Mouse (Mus musculus): ENCODE data around the gene Plxna4. TPM values are rescaled to one million over a fixed set of nuclear protein-coding genes. Genes with fewer than 3 reads are reported as not detected.
A peak's percentile ranks its signal among the peaks of the same experiment; 100 is the strongest.

Plxna4 gene
- polyA plus RNA-seq, 1 experiment from 2014 or later, result 2.5 TPM

- TF ChIP-seq CTCF (IDR thresholded peaks at IDR 0.05) (no peak), EP300 (IDR thresholded peaks at IDR 0.05) (no peak)
- H3K27me3 ChIP-seq (replicated peaks; ENCODE audit: insufficient read depth, low read length), result no peaks in the 10 kb centered on the region
- no peaks in the 10 kb centered on the region for H3K36me3 ChIP-seq (ENCODE audit: insufficient read depth, low read length)
- H3K4me3 ChIP-seq (ENCODE audit: low read depth, low read length), result no peak overlapping the region
- 58% methylated on average over 6 of the region's 6 CpGs for WGBS
- no peak for DNase-seq (ENCODE audit: low spot score)
- no peak overlapping the region for H3K9ac ChIP-seq (replicated peaks; ENCODE audit: low read depth)
- H3K4me2 ChIP-seq (replicated peaks; ENCODE audit: low read depth, low read length), result no peak overlapping the region
- H3K4me1 ChIP-seq (ENCODE audit: insufficient read depth, low read depth, low read length), result no peaks in the 10 kb centered on the region
- no peak for ATAC-seq
- no peaks in the 10 kb centered on the region for H3K9me3 ChIP-seq (ENCODE audit: low read length)
- H3K27ac ChIP-seq (ENCODE audit: low read length), result no peak overlapping the region
These were observed 404.3 kb downstream of the Plxna4 start for GRCm38 (mm10) chr6:32183651-32184185.

DNA sequence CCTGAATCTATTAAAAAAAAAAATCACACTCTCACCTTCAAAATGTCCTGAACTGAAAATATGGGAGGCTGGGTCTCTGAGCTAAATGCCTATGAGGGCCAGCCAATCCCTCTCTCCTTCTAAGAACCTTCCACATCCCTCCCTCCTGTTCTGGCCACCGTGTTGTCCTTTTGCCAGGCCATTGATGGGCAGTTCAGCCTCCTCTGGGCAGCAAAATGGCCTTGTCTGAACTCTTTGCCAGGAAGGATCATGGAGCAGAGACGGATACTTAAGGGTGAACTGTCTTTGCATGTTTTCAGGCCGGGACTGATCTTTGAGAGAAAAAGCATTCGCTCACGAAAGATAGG, 408.0 kb downstream of the Plxna4 start:
- Histone ChIP-seq H3K4me3 (ENCODE audit: low read depth, low read length) (no peak overlapping the region), H3K9me3 (ENCODE audit: low read length) (no peaks in the 10 kb centered on the region), H3K36me3 (ENCODE audit: insufficient read depth, low read length) (no peaks in the 10 kb centered on the region), H3K27me3 (replicated peaks; ENCODE audit: insufficient read depth, low read length) (no peaks in the 10 kb centered on the region), H3K4me2 (replicated peaks; ENCODE audit: low read depth, low read length) (no peak overlapping the region), H3K27ac (ENCODE audit: low read length) (no peak overlapping the region), H3K9ac (replicated peaks; ENCODE audit: low read depth) (no peak overlapping the region), H3K4me1 (ENCODE audit: insufficient read depth, low read depth, low read length) (no peaks in the 10 kb centered on the region)
- ATAC-seq (no peak), DNase-seq (ENCODE audit: low spot score) (peak; percentile 16)
- WGBS, result 79% methylated on average over 5 of the region's 5 CpGs
- TF ChIP-seq EP300 (IDR thresholded peaks at IDR 0.05), result no peak
- TF ChIP-seq CTCF (IDR thresholded peaks at IDR 0.05), result no peak

GRCm38 (mm10) chr6:32179346-32180011, 408.5 kb downstream of the Plxna4 start:
- WGBS, result 92% methylated on average over 2 of the region's 2 CpGs
- Histone ChIP-seq H3K36me3 (ENCODE audit: insufficient read depth, low read length) (no peaks in the 10 kb centered on the region), H3K4me3 (ENCODE audit: low read depth, low read length) (no peak overlapping the region), H3K4me2 (replicated peaks; ENCODE audit: low read depth, low read length) (no peak overlapping the region), H3K9ac (replicated peaks; ENCODE audit: low read depth) (no peak overlapping the region), H3K27me3 (replicated peaks; ENCODE audit: insufficient read depth, low read length) (no peaks in the 10 kb centered on the region), H3K9me3 (ENCODE audit: low read length) (no peaks in the 10 kb centered on the region), H3K27ac (ENCODE audit: low read length) (no peak overlapping the region), H3K4me1 (ENCODE audit: insufficient read depth, low read depth, low read length) (no peaks in the 10 kb centered on the region)
- peak; percentile 72 for DNase-seq (ENCODE audit: low spot score)
- 0 out of 2 replicates have a peak, but pooled peaks have one; percentile 35 for TF ChIP-seq EP300 (IDR thresholded peaks at IDR 0.05)
- TF ChIP-seq CTCF (IDR thresholded peaks at IDR 0.05), result 0 out of 2 replicates have a peak, but pooled peaks have one; percentile 3
- ATAC-seq, result peak; percentile 89

- no peak for DNase-seq (ENCODE audit: low spot score)
- no peak for TF ChIP-seq EP300 (IDR thresholded peaks at IDR 0.05)
- no peak; the same call in 1 of the 2 replicates for TF ChIP-seq CTCF (IDR thresholded peaks at IDR 0.05)
- no peak overlapping the region for H3K4me3 ChIP-seq (ENCODE audit: low read depth, low read length)
- H3K4me2 ChIP-seq (replicated peaks; ENCODE audit: low read depth, low read length), result no peak overlapping the region
- 73% methylated on average over 3 of the region's 3 CpGs for WGBS
- no peak for ATAC-seq
- H3K9me3 ChIP-seq (ENCODE audit: low read length), result no peaks in the 10 kb centered on the region
- no peak overlapping the region for H3K9ac ChIP-seq (replicated peaks; ENCODE audit: low read depth)
- H3K36me3 ChIP-seq (ENCODE audit: insufficient read depth, low read length), result no peaks in the 10 kb centered on the region
- H3K4me1 ChIP-seq (ENCODE audit: insufficient read depth, low read depth, low read length), result no peaks in the 10 kb centered on the region
- no peaks in the 10 kb centered on the region for H3K27me3 ChIP-seq (replicated peaks; ENCODE audit: insufficient read depth, low read length)
- H3K27ac ChIP-seq (ENCODE audit: low read length), result no peak overlapping the region
These were observed 410.1 kb downstream of the Plxna4 start for GRCm38 (mm10) chr6:32177905-32178304.

- DNase-seq (ENCODE audit: low spot score), result peak; percentile 84
- Histone ChIP-seq H3K4me1 (ENCODE audit: insufficient read depth, low read depth, low read length) (no peaks in the 10 kb centered on the region), H3K9me3 (ENCODE audit: low read length) (no peaks in the 10 kb centered on the region), H3K4me3 (ENCODE audit: low read depth, low read length) (no peak overlapping the region), H3K9ac (replicated peaks; ENCODE audit: low read depth) (no peak overlapping the region), H3K27ac (ENCODE audit: low read length) (no peak overlapping the region), H3K36me3 (ENCODE audit: insufficient read depth, low read length) (no peaks in the 10 kb centered on the region), H3K4me2 (replicated peaks; ENCODE audit: low read depth, low read length) (no peak overlapping the region), H3K27me3 (replicated peaks; ENCODE audit: insufficient read depth, low read length) (no peaks in the 10 kb centered on the region)
- TF ChIP-seq EP300 (IDR thresholded peaks at IDR 0.05), result peak; percentile 67
- no peak for TF ChIP-seq CTCF (IDR thresholded peaks at IDR 0.05)
- 19% methylated on average over 1 of the region's 1 CpGs for WGBS
- peak; percentile 88 for ATAC-seq
These were observed 420.3 kb downstream of the Plxna4 start for GRCm38 (mm10) chr6:32167725-32168124.

DNA sequence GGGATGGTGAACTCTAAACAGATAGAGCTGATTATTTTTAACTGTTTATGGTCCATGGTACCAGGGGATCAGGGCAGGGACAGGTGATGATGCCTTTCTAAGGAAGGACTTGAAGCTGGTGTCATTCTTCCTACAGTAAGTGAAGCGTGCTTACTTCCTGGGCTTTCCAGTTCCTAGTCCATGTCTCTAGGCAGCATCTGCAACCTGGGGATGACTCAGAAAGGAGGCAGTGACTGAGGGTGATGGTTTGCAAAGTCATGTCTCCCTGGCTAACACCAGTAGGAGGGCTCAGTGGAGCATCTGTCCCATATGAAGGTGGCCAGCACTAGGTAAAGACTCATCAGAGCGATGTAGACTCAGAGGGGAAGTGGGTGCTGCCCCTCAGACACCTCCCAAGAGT, 427.6 kb downstream of the Plxna4 start:
- Histone ChIP-seq H3K4me1 (ENCODE audit: insufficient read depth, low read depth, low read length) (no peaks in the 10 kb centered on the region), H3K4me2 (replicated peaks; ENCODE audit: low read depth, low read length) (no peak overlapping the region), H3K4me3 (ENCODE audit: low read depth, low read length) (no peak overlapping the region), H3K27ac (ENCODE audit: low read length) (no peak overlapping the region), H3K9ac (replicated peaks; ENCODE audit: low read depth) (no peak overlapping the region), H3K9me3 (ENCODE audit: low read length) (no peaks in the 10 kb centered on the region), H3K27me3 (replicated peaks; ENCODE audit: insufficient read depth, low read length) (no peaks in the 10 kb centered on the region), H3K36me3 (ENCODE audit: insufficient read depth, low read length) (no peaks in the 10 kb centered on the region)
- 62% methylated on average over 2 of the region's 2 CpGs for WGBS
- ATAC-seq, result no peak
- no peak for DNase-seq (ENCODE audit: low spot score)
- no peak for TF ChIP-seq CTCF (IDR thresholded peaks at IDR 0.05)
- TF ChIP-seq EP300 (IDR thresholded peaks at IDR 0.05), result no peak
